Mouse (Mus musculus) ES-E14 (cell line): Measurements from ENCODE around the gene Lgals4.

ENCODE experiments used
- HCFC1 ChIP-seq: IDR thresholded peaks from 2 replicates; pipeline ENCODE4 v1.6.1; 2012; ENCODE audit warnings: low read length, inconsistent platforms, borderline replicate concordance; ENCODE audit not compliant: insufficient read depth
- ZC3H11A ChIP-seq: IDR thresholded peaks from 2 replicates; pipeline ENCODE4 v1.6.1; 2012; ENCODE audit warnings: low read depth, mild to moderate bottlenecking, inconsistent platforms, low read length, borderline replicate concordance
- ZNF384 ChIP-seq: IDR thresholded peaks from 2 replicates; pipeline ENCODE4 v1.6.1; 2012; ENCODE audit warnings: low read depth, low read length, inconsistent platforms

DNA sequence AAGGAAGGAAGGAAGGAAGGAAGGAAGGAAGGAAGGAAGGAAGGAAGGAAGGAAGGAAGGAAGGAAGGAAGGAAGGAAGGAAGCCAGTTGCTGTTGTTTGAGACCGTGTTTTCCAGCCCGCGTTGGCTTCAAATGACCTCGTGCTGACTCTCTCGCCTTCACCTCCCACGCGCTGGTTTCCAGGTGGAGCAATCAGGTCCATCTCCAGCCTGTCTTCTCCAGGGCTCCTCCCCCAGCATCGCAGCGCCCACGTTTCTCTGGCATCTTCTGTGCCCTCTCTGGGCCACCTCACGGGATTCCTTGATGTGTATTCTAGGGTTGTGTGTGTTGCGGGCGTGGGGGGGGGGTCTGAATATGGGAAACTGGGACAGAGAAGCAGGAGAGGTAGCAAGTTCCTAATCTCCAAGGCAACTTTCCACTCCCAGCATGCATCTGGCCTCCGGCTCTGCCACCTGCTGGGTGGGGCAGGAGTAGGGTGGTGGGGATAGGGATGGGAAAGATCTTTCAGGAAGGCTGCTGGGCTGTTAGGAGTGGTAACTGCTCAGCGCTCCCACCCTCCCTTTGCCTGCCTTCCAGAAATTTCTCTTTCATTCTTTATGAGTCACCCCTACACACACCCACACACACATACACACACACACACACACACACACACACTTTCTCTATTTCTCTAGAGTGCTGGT lies 29.3 kb downstream of the Lgals4 start:
- TF ChIP-seq ZNF384 (no peak), ZC3H11A (no peak), HCFC1 (no peak)
